In the genomic region with DNA sequence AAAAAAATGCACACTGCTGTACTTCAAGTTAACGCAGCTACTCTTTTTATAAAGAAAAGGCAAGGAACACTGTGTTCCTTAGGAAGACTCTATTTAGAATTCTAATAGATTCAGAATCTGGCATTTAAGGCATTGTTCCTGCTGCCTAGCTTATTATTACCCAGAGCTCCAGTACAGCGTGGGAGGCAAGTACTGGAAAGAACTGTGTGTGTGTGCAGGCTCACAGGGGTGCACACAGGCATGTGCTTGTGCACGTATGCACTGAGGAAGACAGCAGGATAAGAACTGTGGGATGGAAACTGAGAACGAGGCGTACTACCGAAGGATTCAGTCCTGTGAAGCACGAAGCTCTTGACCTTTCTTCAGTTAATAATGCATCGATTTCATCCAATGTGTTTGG, we compare ENCODE assay signal across 15 mouse cellular contexts. TPM values are rescaled to one million over a fixed set of nuclear protein-coding genes. Genes with fewer than 3 reads are reported as not detected.
DNase-seq lines count a peak whose midpoint lies in the region; TF ChIP-seq lines count a peak whose summit lies in the region.
"Had no signal": no experiment of that assay in that cellular context is flagged by ENCODE, and none has a peak within 500 bp of the region (broad histone marks: within the 10 kb centered on the region; RNA-seq: fewer than 3 reads in every experiment).

No protein-coding gene starts in this region.

- H3K36me3 ChIP-seq in kidney, adult 2 months (ENCODE audit: control insufficient read depth, insufficient read depth, low read length): peaks cover 3% of the 10 kb centered on the region

- TF ChIP-seq CTCF in kidney, adult 2 months (conservative IDR thresholded peaks at IDR 0.05; ENCODE audit: insufficient read depth, insufficient read length, low read depth, low read length): no peak

- no peaks in the 10 kb centered on the region; the same call in 1 of the 2 replicates for H3K4me1 ChIP-seq in kidney, adult 2 months (ENCODE audit: control insufficient read depth, insufficient read depth, low read length)
- H3K4me1 ChIP-seq: heart, embryonic 15.5 days; hindbrain, embryonic 15.5 days had no signal

- no peak overlapping the region for H3K4me3 ChIP-seq in kidney, adult 2 months (ENCODE audit: insufficient read depth, low read depth, low read length)
- H3K4me3 ChIP-seq: heart, embryonic 15.5 days; hindbrain, embryonic 15.5 days had no signal

- 68% methylated on average over 8 of the region's 8 CpGs for WGBS in kidney, adult 2 months

- no peak overlapping the region for H3K27ac ChIP-seq in kidney, adult 2 months (ENCODE audit: insufficient read depth, low read depth, low read length)
- H3K27ac ChIP-seq: heart, embryonic 15.5 days; hindbrain, embryonic 15.5 days; liver, embryonic 14.5 days; macrophage had no signal

- DNase-seq in kidney, adult 2 months: peak; percentile 4
- no peak for DNase-seq in kidney, postnatal 10 days
- peak; percentile 92 for DNase-seq in brain, adult 2 months (ENCODE audit: low read depth, low spot score)
- peak; percentile 66 to 76 for DNase-seq in frontal cortex, postnatal 36 days (ENCODE audit: low spot score in 2 of 2)
- DNase-seq in left cerebral cortex, adult 9 months (ENCODE audit: low spot score in 2 of 2): peak; percentile 81 to 91
- DNase-seq in lung, postnatal 25 days (ENCODE audit: low spot score): no peak
- DNase-seq in cerebellum, postnatal 36 days: no peak
- DNase-seq in embryo, embryonic 9.5 days (ENCODE audit: extremely low spot score): no peak
- DNase-seq: B cell, adult 2 months; gastrocnemius, postnatal 14 days; thymus, postnatal 36 days had no signal

- no peaks in the 10 kb centered on the region for H3K27me3 ChIP-seq in kidney, adult 2 months (replicated peaks; ENCODE audit: control insufficient read depth, insufficient read depth, low read length)
- H3K27me3 ChIP-seq: heart, embryonic 15.5 days; hindbrain, embryonic 15.5 days had no signal

- no peak for TF ChIP-seq POLR2A in kidney, adult 2 months (IDR thresholded peaks at IDR 0.05; ENCODE audit: low read depth, low read length)

RNA-seq across cellular contexts. Expression of a gene that starts 59.4 kb away (rescaled TPM):
- 2.8 and 3.3 TPM in 2 replicates for polyA plus RNA-seq in kidney, adult 2 months (2012; rRNA removed)

Comparison
In these comparisons a context has a peak if more than half of its experiments do, and no peak if none do; other contexts are left out.
1. DNase-seq: peak in kidney, adult 2 months (single experiment), brain, adult 2 months (single experiment), frontal cortex, postnatal 36 days (2 of 2) and left cerebral cortex, adult 9 months (2 of 2); none in kidney, postnatal 10 days (single experiment), lung, postnatal 25 days (single experiment), cerebellum, postnatal 36 days (0 of 2) and embryo, embryonic 9.5 days (single experiment).